Mouse (Mus musculus) testis, adult 2 months (tissue): ENCODE measurements around the gene Elk3. TPM values are rescaled to one million over a fixed set of nuclear protein-coding genes. Genes with fewer than 3 reads are reported as not detected.

Experiments
- H3K27ac ChIP-seq: fragments of 200-500 bp; 2 replicates; pipeline ENCODE4 v1.5.1; 2012; ENCODE audit warnings: low read depth, low read length; ENCODE audit not compliant: control insufficient read depth, insufficient read depth
- H3K27me3 ChIP-seq: fragments of 200-500 bp; 2 replicates; pipeline ENCODE4 v1.6.1; 2012; ENCODE audit warnings: mild to moderate bottlenecking, low read length, moderate library complexity; ENCODE audit not compliant: control insufficient read depth, insufficient read depth
- H3K36me3 ChIP-seq: fragments of 200-500 bp; 2 replicates; pipeline ENCODE4 v1.6.1; 2012; ENCODE audit warnings: mild to moderate bottlenecking, low read length; ENCODE audit not compliant: control insufficient read depth, insufficient read depth
- H3K4me1 ChIP-seq: fragments of 200-500 bp; 2 replicates; pipeline ENCODE4 v1.6.1; 2012; ENCODE audit warnings: low read length; ENCODE audit not compliant: control insufficient read depth, insufficient read depth
- H3K4me3 ChIP-seq: fragments of 200-500 bp; 2 replicates; pipeline ENCODE4 v1.5.1; 2012; ENCODE audit warnings: low read depth, mild to moderate bottlenecking, low read length, moderate library complexity, mixed read lengths; ENCODE audit not compliant: control insufficient read depth
- CTCF ChIP-seq: fragments of 200-500 bp; IDR thresholded peaks from 2 replicates; pipeline ENCODE4 v1.5.1; 2012; ENCODE audit warnings: low read depth, mild to moderate bottlenecking, inconsistent platforms, low read length, moderate library complexity; ENCODE audit not compliant: control insufficient read depth, insufficient read depth, insufficient replicate concordance
- POLR2A ChIP-seq: fragments of 200-500 bp; IDR thresholded peaks from 2 replicates; pipeline ENCODE4 v1.6.1; 2012; ENCODE audit warnings: low read depth, mild to moderate bottlenecking, inconsistent platforms, low read length, moderate library complexity; ENCODE audit not compliant: control insufficient read depth
- polyA plus RNA-seq: library from polyadenylated mRNA; depleted of rRNA; stranded (reverse); fragments of >200 nt; gene quantifications from 2 replicates; pipeline ENCODE4 v1.2.3, GENCODE M21; 2012

The Elk3 gene
- polyA plus RNA-seq, 1 experiment, result 2.2 TPM

DNA sequence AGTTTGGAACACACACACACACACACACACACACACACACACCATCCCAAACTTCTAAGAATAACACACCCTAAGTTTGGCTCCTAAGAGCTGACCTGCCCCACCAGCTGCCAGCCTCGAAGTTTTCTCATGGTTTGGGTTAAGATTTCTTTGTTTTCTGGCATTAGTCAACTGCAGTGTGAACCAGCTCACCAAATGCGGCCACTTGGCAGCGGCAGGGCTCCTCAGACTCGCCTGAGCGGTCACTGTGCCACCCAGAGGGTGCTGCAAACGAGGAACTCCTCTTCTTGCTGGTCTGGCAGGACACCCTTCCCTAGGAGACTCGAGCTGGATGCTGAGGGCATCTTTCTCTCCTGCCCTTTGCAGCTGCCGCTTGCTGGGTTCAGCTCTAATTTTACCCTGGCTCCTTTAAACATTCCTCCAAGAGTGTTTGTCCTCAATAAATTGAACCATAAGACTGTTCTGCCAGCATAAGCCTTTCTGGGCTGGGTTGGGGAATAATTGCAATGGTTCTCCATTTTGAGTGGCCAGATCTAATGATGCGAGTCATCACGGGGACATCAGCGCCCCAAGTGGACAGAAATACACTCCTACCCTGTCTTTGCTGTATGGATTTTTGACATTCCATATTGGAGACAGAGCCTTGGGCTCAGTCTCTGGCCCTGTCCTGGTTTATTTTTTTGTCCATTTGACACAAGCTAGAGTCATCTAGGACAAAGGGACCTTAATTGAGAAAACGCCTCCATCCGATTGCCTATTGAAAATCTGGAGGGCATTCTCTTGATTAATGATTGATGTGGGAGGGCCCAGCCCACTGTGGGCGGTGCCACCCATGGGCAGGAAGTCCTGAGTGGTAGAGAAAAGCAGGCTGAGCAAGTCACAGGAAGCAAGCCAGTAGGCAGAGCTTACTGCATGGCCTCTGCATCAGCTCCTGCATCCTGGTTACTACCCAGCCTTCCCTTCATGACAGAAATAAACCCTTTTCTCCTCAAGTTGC, 37.7 kb downstream of the Elk3 start:
- Histone ChIP-seq H3K27me3 (no peaks in the 10 kb centered on the region), H3K4me3 (no peak overlapping the region), H3K36me3 (no peaks in the 10 kb centered on the region), H3K27ac (no peak overlapping the region), H3K4me1 (no peaks in the 10 kb centered on the region; the same call in 1 of the 2 replicates)
- TF ChIP-seq POLR2A (no peak), CTCF (no peak)

DNA sequence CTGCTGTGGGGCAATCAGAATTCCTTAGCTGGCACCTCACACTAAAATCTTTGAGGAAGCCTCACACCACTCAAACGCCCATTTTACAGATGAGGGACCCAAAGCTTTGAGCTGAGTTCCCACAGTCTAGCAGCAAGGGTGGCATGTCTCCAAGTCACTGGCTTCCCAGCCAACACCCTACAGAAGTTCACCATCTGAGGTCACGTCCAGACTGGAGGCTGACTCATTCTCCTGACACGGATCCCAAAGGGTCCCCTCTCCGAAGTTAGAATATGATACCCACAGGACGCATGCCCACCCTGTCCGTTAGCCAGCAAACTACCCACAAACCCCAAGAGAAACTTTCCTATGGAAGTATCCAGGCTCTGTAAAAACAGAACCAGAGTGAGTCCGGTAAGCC, 39.1 kb downstream of the Elk3 start:
- H3K4me3 ChIP-seq, result no peak overlapping the region
- H3K27me3 ChIP-seq, result no peaks in the 10 kb centered on the region
- no peak for TF ChIP-seq CTCF
- no peak for TF ChIP-seq POLR2A
- H3K27ac ChIP-seq, result no peak overlapping the region
- H3K4me1 ChIP-seq, result no peaks in the 10 kb centered on the region; the same call in 1 of the 2 replicates
- no peaks in the 10 kb centered on the region for H3K36me3 ChIP-seq

- Histone ChIP-seq H3K36me3 (no peaks in the 10 kb centered on the region), H3K4me3 (no peak overlapping the region), H3K27ac (no peak overlapping the region), H3K27me3 (no peaks in the 10 kb centered on the region), H3K4me1 (no peaks in the 10 kb centered on the region)
- TF ChIP-seq POLR2A, result no peak
- no peak for TF ChIP-seq CTCF
Observed at GRCm38 (mm10) chr10:93270889-93271460, 40.0 kb downstream of the Elk3 start.

GRCm38 (mm10) chr10:93269744-93270143, 41.2 kb downstream of the Elk3 start:
- no peaks in the 10 kb centered on the region for H3K27me3 ChIP-seq
- no peak overlapping the region for H3K27ac ChIP-seq
- no peaks in the 10 kb centered on the region for H3K36me3 ChIP-seq
- no peaks in the 10 kb centered on the region for H3K4me1 ChIP-seq
- TF ChIP-seq CTCF (no peak), POLR2A (no peak)
- H3K4me3 ChIP-seq, result no peak overlapping the region

- Histone ChIP-seq H3K27ac (no peak overlapping the region), H3K4me1 (no peaks in the 10 kb centered on the region), H3K4me3 (no peak overlapping the region), H3K36me3 (no peaks in the 10 kb centered on the region), H3K27me3 (no peaks in the 10 kb centered on the region)
- TF ChIP-seq POLR2A (no peak), CTCF (no peak)
Observed at GRCm38 (mm10) chr10:93268339-93268738, 42.6 kb downstream of the Elk3 start.

DNA sequence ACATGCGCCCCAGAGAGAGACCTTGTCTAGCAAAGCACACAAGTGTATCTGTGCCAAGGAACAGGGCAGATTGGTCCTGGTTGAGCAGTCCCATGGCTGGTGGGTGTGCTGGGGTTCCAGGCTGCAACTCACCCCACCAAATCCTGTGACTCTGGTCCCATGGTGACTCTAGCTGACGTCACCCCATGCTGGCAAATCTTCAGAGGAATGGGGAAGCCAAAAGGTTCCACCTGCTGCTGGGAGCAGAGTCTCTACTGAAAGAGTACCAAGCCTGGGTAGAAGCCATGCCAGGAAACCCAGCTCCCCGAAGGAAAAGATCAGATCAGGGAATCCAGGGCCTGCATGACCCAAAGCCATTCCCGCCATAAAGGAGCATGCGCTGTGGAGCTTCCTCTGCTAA, 43.4 kb downstream of the Elk3 start:
- Histone ChIP-seq H3K27ac (no peak overlapping the region), H3K36me3 (no peaks in the 10 kb centered on the region), H3K4me3 (no peak overlapping the region), H3K27me3 (no peaks in the 10 kb centered on the region), H3K4me1 (no peaks in the 10 kb centered on the region)
- TF ChIP-seq CTCF (no peak), POLR2A (no peak)

DNA sequence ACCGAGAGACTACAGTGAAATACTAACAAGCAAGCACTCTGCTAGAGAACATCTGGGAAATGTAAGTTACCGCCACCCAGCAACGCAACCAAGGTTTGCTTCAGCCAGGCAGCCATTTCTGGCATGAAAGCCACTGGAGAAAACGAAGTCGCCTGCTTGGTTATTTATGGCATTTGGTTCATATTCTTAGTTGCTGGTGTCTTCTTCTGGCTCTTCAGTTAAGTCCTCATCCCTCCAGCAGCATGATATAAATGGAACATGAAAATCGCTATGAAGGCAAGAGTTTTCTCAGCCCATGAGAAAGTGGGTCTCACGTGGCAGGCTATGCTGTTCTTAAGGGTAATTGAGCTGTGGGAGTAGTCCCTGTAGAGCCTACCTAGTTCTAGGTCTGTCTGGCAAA, 44.4 kb downstream of the Elk3 start:
- H3K36me3 ChIP-seq, result no peaks in the 10 kb centered on the region
- no peak overlapping the region for H3K4me3 ChIP-seq
- TF ChIP-seq POLR2A (no peak), CTCF (no peak)
- H3K27me3 ChIP-seq, result no peaks in the 10 kb centered on the region
- H3K27ac ChIP-seq, result no peak overlapping the region
- H3K4me1 ChIP-seq, result no peaks in the 10 kb centered on the region
